Mouse (Mus musculus): ENCODE measurements around the gene G530012D18Rik.
"Not testable (repeated sequence)": the region's sequence is repeated elsewhere in the genome, so short reads cannot be mapped to it uniquely, and the experiment has no call there.

DNA sequence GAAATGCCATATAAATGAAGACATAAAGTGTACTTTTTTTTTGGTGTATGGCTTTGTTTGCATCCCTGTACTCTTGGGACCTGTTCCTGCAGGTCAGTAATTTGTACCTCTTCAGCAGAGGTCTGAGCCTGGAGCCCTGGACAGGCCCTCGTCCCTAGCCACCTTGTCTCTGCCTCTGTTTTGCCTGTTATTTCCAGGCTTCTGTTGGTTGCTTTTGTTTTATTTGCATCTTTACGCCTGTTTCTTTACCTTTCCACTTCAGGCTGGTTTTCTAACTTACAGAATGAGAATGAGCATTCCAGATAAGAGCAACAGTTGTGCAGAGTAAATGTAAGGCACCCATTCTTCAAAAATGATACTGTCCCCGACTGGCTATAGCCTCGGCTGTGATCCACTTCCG, 24.6 kb downstream of the G530012D18Rik start, which contains the start of gene Sp140:
- TF ChIP-seq CTCF (conservative IDR thresholded peaks at IDR 0.05; ENCODE audit: insufficient read depth, insufficient read length, low read depth, low read length); POLR2A (IDR thresholded peaks at IDR 0.05; ENCODE audit: low read depth, low read length): not testable (repeated sequence)

Measured in kidney, adult 2 months (tissue).